Mouse (Mus musculus) testis, adult 2 months (tissue): Measurements from ENCODE around the gene Ppp1r14c.

Source experiments
- CTCF ChIP-seq: fragments of 200-500 bp; IDR thresholded peaks from 2 replicates; pipeline ENCODE4 v1.5.1; 2012; ENCODE audit warnings: low read depth, mild to moderate bottlenecking, inconsistent platforms, low read length, moderate library complexity; ENCODE audit not compliant: control insufficient read depth, insufficient read depth, insufficient replicate concordance
- POLR2A ChIP-seq: fragments of 200-500 bp; IDR thresholded peaks from 2 replicates; pipeline ENCODE4 v1.6.1; 2012; ENCODE audit warnings: low read depth, mild to moderate bottlenecking, inconsistent platforms, low read length, moderate library complexity; ENCODE audit not compliant: control insufficient read depth

GRCm38 (mm10) chr10:3490052-3490451 is 124.2 kb downstream of the Ppp1r14c start:
- TF ChIP-seq CTCF (no peak), POLR2A (no peak)
